Comparison of ENCODE assay signal across 9 mouse cellular contexts in genomic region chr7:63445346-63445700, GRCm38 (mm10). TPM values are rescaled to one million over a fixed set of nuclear protein-coding genes. Genes with fewer than 3 reads are reported as not detected.
DNase-seq lines count a peak whose midpoint lies in the region; ATAC-seq lines count a peak whose summit lies in the region.
"Had no signal": no experiment of that assay in that cellular context is flagged by ENCODE, and none has a peak within 500 bp of the region (broad histone marks: within the 10 kb centered on the region; RNA-seq: fewer than 3 reads in every experiment).

No protein-coding gene starts in this region.

- no peak overlapping the region for H3K27ac ChIP-seq in limb, embryonic 12.5 days
- no peak overlapping the region for H3K27ac ChIP-seq in stomach, embryonic 16.5 days (ENCODE audit: low read length)

- WGBS in limb, embryonic 12.5 days: 32% methylated on average over 10 of the region's 10 CpGs
- 24% methylated on average over 10 of the region's 10 CpGs for WGBS in stomach, embryonic 16.5 days

- peak; percentile 67 for ATAC-seq in frontal cortex, adult (ENCODE audit: low TSS enrichment)
- no peak for ATAC-seq in megakaryocyte, adult 5-6 weeks (ENCODE audit: poor library complexity, severe bottlenecking)
- ATAC-seq in limb, embryonic 12.5 days (ENCODE audit: insufficient number of reproducible peaks, insufficient read depth, low FRiP score, low TSS enrichment, low read depth): no peak
- no peak for ATAC-seq in stomach, embryonic 16.5 days (ENCODE audit: insufficient read depth, low FRiP score)

- no peaks in the 10 kb centered on the region for H3K36me3 ChIP-seq in megakaryocyte, embryonic 14.5 days (replicated peaks; ENCODE audit: low read length)
- H3K36me3 ChIP-seq in limb, embryonic 12.5 days: no peaks in the 10 kb centered on the region
- no peaks in the 10 kb centered on the region for H3K36me3 ChIP-seq in stomach, embryonic 16.5 days (ENCODE audit: control insufficient read depth, insufficient read depth, low read length)

- peak overlapping the region; percentile 45; the same call in 1 of the 2 replicates for H3K9ac ChIP-seq in limb, embryonic 12.5 days (replicated peaks)
- H3K9ac ChIP-seq in stomach, embryonic 16.5 days (ENCODE audit: low read length): peak overlapping the region; percentile 46; the same call in 1 of the 2 replicates

- DNase-seq in frontal cortex, postnatal 36 days (ENCODE audit: low spot score in 2 of 2): no peak
- no peak for DNase-seq in adrenal gland, postnatal 14 days
- DNase-seq in ovary, postnatal 14 days (ENCODE audit: low spot score): no peak

- H3K27me3 ChIP-seq in megakaryocyte, embryonic 14.5 days (replicated peaks): peaks cover 30% of the 10 kb centered on the region
- peaks cover 31% of the 10 kb centered on the region for H3K27me3 ChIP-seq in limb, embryonic 12.5 days
- peaks cover 19% of the 10 kb centered on the region for H3K27me3 ChIP-seq in stomach, embryonic 16.5 days (ENCODE audit: control insufficient read depth, insufficient read depth, low read length)

- peak overlapping the region; percentile 84 for H3K4me3 ChIP-seq in megakaryocyte, embryonic 14.5 days (replicated peaks)
- H3K4me3 ChIP-seq in limb, embryonic 12.5 days (replicated peaks): peak overlapping the region; percentile 55
- H3K4me3 ChIP-seq in stomach, embryonic 16.5 days (replicated peaks; ENCODE audit: low read length): peak overlapping the region; percentile 55

- peaks cover 10% of the 10 kb centered on the region for H3K4me1 ChIP-seq in megakaryocyte, embryonic 14.5 days
- 0 out of 2 replicates have a peak, but pooled peaks cover 3% of the 10 kb centered on the region for H3K4me1 ChIP-seq in limb, embryonic 12.5 days (replicated peaks)
- 0 out of 2 replicates have a peak, but pooled peaks cover 2% of the 10 kb centered on the region for H3K4me1 ChIP-seq in stomach, embryonic 16.5 days (ENCODE audit: control insufficient read depth, insufficient read depth, low read length)

- H3K4me2 ChIP-seq in limb, embryonic 12.5 days: peak overlapping the region; percentile 93
- H3K4me2 ChIP-seq in stomach, embryonic 16.5 days (ENCODE audit: low read depth, low read length): peak overlapping the region; percentile 85

- H3K9me3 ChIP-seq in megakaryocyte, embryonic 14.5 days: no peaks in the 10 kb centered on the region
- no peaks in the 10 kb centered on the region for H3K9me3 ChIP-seq in limb, embryonic 12.5 days
- H3K9me3 ChIP-seq in stomach, embryonic 16.5 days (replicated peaks; ENCODE audit: control insufficient read depth, low read length): no peaks in the 10 kb centered on the region

RNA-seq across cellular contexts. Expression of gene Otud7a, which starts 0.8 kb away (rescaled TPM):
- not detected in 2 replicates for polyA plus RNA-seq in megakaryocyte, embryonic 14.5 days (2012; ENCODE audit: insufficient read depth, low replicate concordance)
- not detected in 2 replicates for total RNA-seq in megakaryocyte, adult 5-6 weeks (2015)
- total RNA-seq in megakaryocyte, adult 5-6 weeks (2017): not detected in 2 replicates
- polyA plus RNA-seq in limb, embryonic 12.5 days (2016; fragmentation: Nextera tagmentation; extraction: Ambion mirVana): 0.10 TPM in 1 of 2 replicates, not detected in the other
- polyA plus RNA-seq in stomach, embryonic 16.5 days (2015; fragmentation: Nextera tagmentation; extraction: Ambion mirVana): 0.09 and 0.19 TPM in 2 replicates
- 0.63 and 0.83 TPM in 2 replicates for total RNA-seq in adrenal gland, postnatal 14 days (2021)
- total RNA-seq: neutrophil, adult 5-6 weeks had no signal
